Mouse (Mus musculus) thymus, adult 2 months (tissue): Measurements from ENCODE around the gene Mthfsd. TPM values are rescaled to one million over a fixed set of nuclear protein-coding genes. Genes with fewer than 3 reads are reported as not detected.

ENCODE experiments used
- DNase-seq: peaks from one replicate; pipeline ENCODE4 v3.0.0; 2021
- H3K27ac ChIP-seq: fragments of 200-500 bp; 2 replicates; pipeline ENCODE4 v1.5.1; 2012; ENCODE audit warnings: low read length, control low read depth; ENCODE audit not compliant: control insufficient read depth, insufficient read depth
- H3K27me3 ChIP-seq: fragments of 200-500 bp; 2 replicates; pipeline ENCODE4 v1.6.1; 2012; ENCODE audit warnings: mild to moderate bottlenecking, low read length, moderate library complexity, mixed read lengths; ENCODE audit not compliant: control insufficient read depth, insufficient read depth
- H3K36me3 ChIP-seq: fragments of 200-500 bp; 2 replicates; pipeline ENCODE4 v1.6.1; 2012; ENCODE audit warnings: mild to moderate bottlenecking, low read length, moderate library complexity; ENCODE audit not compliant: control insufficient read depth, insufficient read depth
- H3K4me1 ChIP-seq: fragments of 200-500 bp; replicated peaks from 2 replicates; pipeline ENCODE4 v1.6.1; 2012; ENCODE audit warnings: low read length; ENCODE audit not compliant: control insufficient read depth, insufficient read depth
- H3K4me3 ChIP-seq: fragments of 200-500 bp; 2 replicates; pipeline ENCODE4 v1.5.1; 2012; ENCODE audit warnings: mild to moderate bottlenecking, low read length, control low read depth, moderate library complexity; ENCODE audit not compliant: control insufficient read depth, insufficient read depth
- CTCF ChIP-seq: fragments of 200-500 bp; IDR thresholded peaks from 2 replicates; pipeline ENCODE4 v1.5.1; 2012; ENCODE audit warnings: mild to moderate bottlenecking, control low read depth, low read length, moderate library complexity, borderline replicate concordance; ENCODE audit not compliant: control insufficient read depth, poor library complexity, insufficient read depth; ENCODE audit errors: extremely low read depth
- POLR2A ChIP-seq: fragments of 200-500 bp; IDR thresholded peaks from 2 replicates; pipeline ENCODE4 v1.6.1; 2012; ENCODE audit warnings: mild to moderate bottlenecking, low read length, control low read depth, moderate library complexity; ENCODE audit not compliant: control insufficient read depth, poor library complexity, insufficient read depth; ENCODE audit errors: extremely low read depth
- WGBS: fragments of 180-500 bp; shearing (Covaris S2); methylation state at CpG from one replicate; pipeline ENCODE4 v1.1.7; 2018; 5-methylcytosine and 5-hydroxymethylcytosine counted together
- polyA plus RNA-seq: library from polyadenylated mRNA; depleted of rRNA; stranded (reverse); fragments of >200 nt; gene quantifications from 2 replicates; pipeline ENCODE4 v1.2.3, GENCODE M21; 2012

The Mthfsd gene
- polyA plus RNA-seq, 1 experiment, result 69.4 TPM

GRCm38 (mm10) chr8:121089631-121090380, 18.4 kb downstream of the Mthfsd start:
- Histone ChIP-seq H3K36me3 (no peaks in the 10 kb centered on the region), H3K27me3 (peaks cover 21% of the 10 kb centered on the region), H3K27ac (no peak overlapping the region), H3K4me3 (no peak overlapping the region), H3K4me1 (no peaks in the 10 kb centered on the region)
- 16% methylated on average over 32 of the region's 32 CpGs for WGBS
- TF ChIP-seq POLR2A (no peak), CTCF (no peak)
- DNase-seq, result no peak

GRCm38 (mm10) chr8:121088871-121089630, 19.1 kb downstream of the Mthfsd start:
- 15% methylated on average over 40 of the region's 40 CpGs for WGBS
- H3K4me3 ChIP-seq, result no peak overlapping the region
- H3K27ac ChIP-seq, result no peak overlapping the region
- H3K36me3 ChIP-seq, result no peaks in the 10 kb centered on the region
- TF ChIP-seq CTCF, result no peak
- no peak for TF ChIP-seq POLR2A
- no peaks in the 10 kb centered on the region for H3K4me1 ChIP-seq
- H3K27me3 ChIP-seq, result peaks cover 21% of the 10 kb centered on the region
- DNase-seq, result no peak

- Histone ChIP-seq H3K4me1 (peaks cover 3% of the 10 kb centered on the region), H3K36me3 (no peaks in the 10 kb centered on the region), H3K4me3 (no peak overlapping the region), H3K27me3 (peaks cover 26% of the 10 kb centered on the region), H3K27ac (no peak overlapping the region)
- TF ChIP-seq CTCF (no peak), POLR2A (no peak)
- WGBS, result 32% methylated on average over 8 of the region's 8 CpGs
- DNase-seq, result no peak
Observed at GRCm38 (mm10) chr8:121088281-121088680, 19.9 kb downstream of the Mthfsd start.

GRCm38 (mm10) chr8:121086004-121086900, 21.9 kb downstream of the Mthfsd start:
- WGBS, result 69% methylated on average over 19 of the region's 19 CpGs
- H3K4me3 ChIP-seq, result no peak overlapping the region
- no peak overlapping the region for H3K27ac ChIP-seq
- peaks cover 6% of the 10 kb centered on the region for H3K4me1 ChIP-seq
- TF ChIP-seq POLR2A, result no peak
- no peak for DNase-seq
- no peaks in the 10 kb centered on the region for H3K36me3 ChIP-seq
- peaks cover 34% of the 10 kb centered on the region for H3K27me3 ChIP-seq

- H3K4me1 ChIP-seq, result peaks cover 6% of the 10 kb centered on the region
- H3K27ac ChIP-seq, result no peak overlapping the region
- TF ChIP-seq CTCF (no peak), POLR2A (no peak)
- no peak overlapping the region for H3K4me3 ChIP-seq
- 97% methylated on average over 3 of the region's 3 CpGs for WGBS
- peaks cover 37% of the 10 kb centered on the region for H3K27me3 ChIP-seq
- H3K36me3 ChIP-seq, result no peaks in the 10 kb centered on the region
- DNase-seq, result no peak
Observed at GRCm38 (mm10) chr8:121085561-121085960, 22.6 kb downstream of the Mthfsd start.

- TF ChIP-seq POLR2A (no peak), CTCF (no peak)
- Histone ChIP-seq H3K36me3 (no peaks in the 10 kb centered on the region), H3K27me3 (peaks cover 42% of the 10 kb centered on the region), H3K27ac (no peak overlapping the region), H3K4me3 (no peak overlapping the region), H3K4me1 (peaks cover 6% of the 10 kb centered on the region)
- no peak for DNase-seq
- 17% methylated on average over 30 of the region's 30 CpGs for WGBS
Observed at GRCm38 (mm10) chr8:121085011-121085410, 23.2 kb downstream of the Mthfsd start.
